Mouse (Mus musculus) limb, embryonic 13.5 days (tissue): ENCODE results near the gene Metrn. TPM values are rescaled to one million over a fixed set of nuclear protein-coding genes. Genes with fewer than 3 reads are reported as not detected.

Experiments
- ATAC-seq: fragments of 200-750 bp; cut with Nextera tagmentation; 2 replicates; pipeline ENCODE4 v1.8.0; 2017; ENCODE audit warnings: low read depth, moderate number of reproducible peaks, moderate TSS enrichment; ENCODE audit not compliant: low FRiP score
- H3K27ac ChIP-seq: fragments of 300-500 bp; sonication (generic); 2 replicates; pipeline ENCODE4 v1.5.1; 2015; ENCODE audit warnings: inconsistent platforms, mild to moderate bottlenecking, moderate library complexity
- H3K27me3 ChIP-seq: fragments of 300-500 bp; sonication (generic); 2 replicates; pipeline ENCODE4 v1.6.1; 2015; ENCODE audit warnings: mild to moderate bottlenecking, inconsistent platforms
- H3K36me3 ChIP-seq: fragments of 300-500 bp; sonication (generic); 2 replicates; pipeline ENCODE4 v1.6.1; 2015; ENCODE audit warnings: inconsistent platforms, mild to moderate bottlenecking, moderate library complexity
- H3K4me1 ChIP-seq: fragments of 300-500 bp; sonication (generic); 2 replicates; pipeline ENCODE4 v1.6.1; 2015; ENCODE audit warnings: inconsistent platforms
- H3K4me2 ChIP-seq: fragments of 300-500 bp; sonication (generic); replicated peaks from 2 replicates; pipeline ENCODE4 v1.6.1; 2015; ENCODE audit warnings: inconsistent platforms, mild to moderate bottlenecking, moderate library complexity
- H3K4me3 ChIP-seq: fragments of 300-500 bp; sonication (generic); 2 replicates; pipeline ENCODE4 v1.5.1; 2015; ENCODE audit warnings: moderate library complexity, mild to moderate bottlenecking, inconsistent platforms
- H3K9ac ChIP-seq: fragments of 300-500 bp; sonication (generic); 2 replicates; pipeline ENCODE4 v1.6.1; 2015; ENCODE audit warnings: mild to moderate bottlenecking, inconsistent platforms
- H3K9me3 ChIP-seq: fragments of 300-500 bp; sonication (generic); 2 replicates; pipeline ENCODE4 v1.6.1; 2016; ENCODE audit warnings: inconsistent platforms
- WGBS: fragments of 180-500 bp; shearing (Covaris S2); methylation state at CpG from one replicate; pipeline ENCODE4 v1.1.7; 2015; 5-methylcytosine and 5-hydroxymethylcytosine counted together
- polyA plus RNA-seq: library from polyadenylated mRNA; unstranded; fragments of >200 nt; fragmentation: Nextera tagmentation; extraction: Ambion mirVana; gene quantifications from 2 replicates; pipeline ENCODE4 v1.2.1, GENCODE M21; 2015

Gene Metrn
- polyA plus RNA-seq, 1 experiment from 2014 or later = 52.5 TPM

- Histone ChIP-seq H3K9ac (peak overlapping the region; percentile 68), H3K27ac (peak overlapping the region; percentile 33; the same call in 1 of the 2 replicates), H3K4me3 (peak overlapping the region; percentile 42), H3K4me1 (peaks cover 50% of the 10 kb centered on the region), H3K4me2 (peak overlapping the region; percentile 98), H3K9me3 (no peaks in the 10 kb centered on the region), H3K36me3 (peaks cover 55% of the 10 kb centered on the region), H3K27me3 (no peaks in the 10 kb centered on the region)
- ATAC-seq = no peak
- WGBS = 24% methylated on average over 22 of the region's 23 CpGs
These were observed 39.6 kb upstream of the Metrn start for GRCm38 (mm10) chr17:25836397-25837075.

GRCm38 (mm10) chr17:25835816-25836215, 38.9 kb upstream of the Metrn start:
- WGBS = 93% methylated on average over 16 of the region's 16 CpGs
- Histone ChIP-seq H3K27ac (no peak overlapping the region), H3K4me3 (peak overlapping the region; percentile 3; the same call in 1 of the 2 replicates), H3K4me1 (peaks cover 57% of the 10 kb centered on the region), H3K27me3 (no peaks in the 10 kb centered on the region), H3K36me3 (peaks cover 55% of the 10 kb centered on the region), H3K9me3 (no peaks in the 10 kb centered on the region), H3K9ac (0 out of 2 replicates have a peak overlapping the region, but pooled peaks have one; percentile 68), H3K4me2 (peak overlapping the region; percentile 98; the same call in 1 of the 2 replicates)
- ATAC-seq = no peak

DNA sequence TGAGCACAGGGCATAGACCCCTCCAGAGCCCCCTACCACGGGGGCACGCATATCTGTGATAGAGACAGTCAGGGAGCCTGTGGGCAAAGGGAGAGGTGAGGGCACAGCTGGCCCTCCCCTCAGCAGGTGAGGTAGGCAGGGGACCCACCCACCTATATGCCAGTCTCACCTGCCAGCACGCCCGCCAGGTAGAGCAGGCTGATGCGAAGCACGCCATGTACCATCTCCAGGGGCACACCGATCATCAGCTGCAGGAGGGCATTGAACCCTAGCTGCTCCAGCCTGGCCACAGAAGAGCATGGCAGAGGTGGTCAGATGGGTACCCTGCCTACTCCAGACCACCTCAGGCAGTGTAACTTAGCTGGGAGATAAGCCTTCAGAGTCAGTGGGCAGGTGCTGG, 38.4 kb upstream of the Metrn start:
- Histone ChIP-seq H3K4me3 (0 out of 2 replicates have a peak overlapping the region, but pooled peaks have one; percentile 88), H3K9ac (peak overlapping the region; percentile 75; the same call in 1 of the 2 replicates), H3K4me1 (peaks cover 62% of the 10 kb centered on the region), H3K4me2 (peak overlapping the region; percentile 98), H3K36me3 (peaks cover 55% of the 10 kb centered on the region), H3K9me3 (no peaks in the 10 kb centered on the region), H3K27me3 (no peaks in the 10 kb centered on the region), H3K27ac (no peak overlapping the region)
- ATAC-seq = no peak
- WGBS = 93% methylated on average over 7 of the region's 7 CpGs

DNA sequence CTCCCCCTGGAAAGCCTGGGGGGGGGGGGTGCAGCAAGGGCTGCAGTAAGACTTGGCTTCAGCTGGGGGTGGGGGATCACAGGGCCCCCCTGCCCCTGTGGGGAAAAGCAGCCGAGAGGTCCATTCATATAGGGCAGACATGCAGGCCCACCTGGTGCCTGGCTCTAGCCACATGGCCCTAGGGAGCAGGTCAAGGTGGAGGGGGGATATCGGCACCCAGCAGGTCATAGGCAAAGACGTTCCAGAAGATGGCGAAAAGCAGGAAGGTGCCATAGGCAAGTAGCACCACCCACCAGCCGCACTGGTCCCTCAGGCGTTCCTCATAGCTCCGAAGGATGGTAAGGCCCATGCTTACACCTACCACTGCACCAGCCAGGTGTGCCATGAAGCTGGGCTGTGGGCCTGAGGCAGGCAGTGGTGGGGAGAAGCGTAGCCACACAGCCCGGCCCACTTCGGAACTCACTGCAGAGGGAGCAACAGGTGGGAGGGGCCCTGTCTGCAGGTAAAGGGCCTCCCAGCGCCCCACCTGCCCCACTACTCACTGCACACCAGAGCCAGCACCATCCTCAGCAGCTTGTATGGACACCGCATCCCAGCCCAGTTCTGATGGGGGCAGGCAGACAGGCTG, 37.8 kb upstream of the Metrn start:
- peaks cover 54% of the 10 kb centered on the region for H3K36me3 ChIP-seq
- H3K27ac ChIP-seq = no peak overlapping the region
- no peaks in the 10 kb centered on the region for H3K9me3 ChIP-seq
- H3K9ac ChIP-seq = peak overlapping the region; percentile 75
- H3K4me3 ChIP-seq = peak overlapping the region; percentile 88
- ATAC-seq = no peak
- 87% methylated on average over 12 of the region's 12 CpGs for WGBS
- H3K4me2 ChIP-seq = peak overlapping the region; percentile 98
- H3K4me1 ChIP-seq = peaks cover 68% of the 10 kb centered on the region
- no peaks in the 10 kb centered on the region for H3K27me3 ChIP-seq

- Histone ChIP-seq H3K4me3 (peak overlapping the region; percentile 88), H3K4me1 (peaks cover 74% of the 10 kb centered on the region), H3K4me2 (peak overlapping the region; percentile 98), H3K36me3 (peaks cover 47% of the 10 kb centered on the region), H3K27ac (peak overlapping the region; percentile 92), H3K9me3 (no peaks in the 10 kb centered on the region), H3K9ac (peak overlapping the region; percentile 75), H3K27me3 (no peaks in the 10 kb centered on the region)
- WGBS = 41% methylated on average over 6 of the region's 6 CpGs
- no peak for ATAC-seq
These were observed 37.1 kb upstream of the Metrn start for GRCm38 (mm10) chr17:25833961-25834594.

- ATAC-seq = peak; percentile 60
- H3K4me3 ChIP-seq = peak within 1 kb of the TSS; percentile 88
- peak within 1 kb of the TSS; percentile 92 for H3K27ac ChIP-seq
- H3K4me2 ChIP-seq = peak within 1 kb of the TSS; percentile 98
- no peaks in the 10 kb centered on the region for H3K27me3 ChIP-seq
- peaks cover 78% of the 10 kb centered on the region for H3K4me1 ChIP-seq
- WGBS = 0% methylated on average over 24 of the region's 24 CpGs
- H3K36me3 ChIP-seq = peaks cover 42% of the 10 kb centered on the region
- peak within 1 kb of the TSS; percentile 91 for H3K9ac ChIP-seq
- H3K9me3 ChIP-seq = no peaks in the 10 kb centered on the region
These were observed 36.3 kb upstream of the Metrn start, which contains the start of gene Stub1 for GRCm38 (mm10) chr17:25833291-25833663. TSS of gene Stub1 (minus strand) at chr17:25833404.

- Histone ChIP-seq H3K9me3 (no peaks in the 10 kb centered on the region), H3K4me2 (peak overlapping the region; percentile 98), H3K4me1 (peaks cover 79% of the 10 kb centered on the region), H3K36me3 (peaks cover 38% of the 10 kb centered on the region), H3K27ac (peak overlapping the region; percentile 92), H3K4me3 (peak overlapping the region; percentile 88), H3K9ac (peak overlapping the region; percentile 91), H3K27me3 (no peaks in the 10 kb centered on the region)
- WGBS = under 1% methylated on average over 77 of the region's 77 CpGs
- ATAC-seq = peak; percentile 90
These were observed 35.7 kb upstream of the Metrn start for GRCm38 (mm10) chr17:25832436-25833290.

GRCm38 (mm10) chr17:25831451-25832281, 34.7 kb upstream of the Metrn start:
- peak overlapping the region; percentile 91 for H3K9ac ChIP-seq
- peak overlapping the region; percentile 98 for H3K4me2 ChIP-seq
- H3K27ac ChIP-seq = peak overlapping the region; percentile 86; the same call in 1 of the 2 replicates
- no peaks in the 10 kb centered on the region for H3K27me3 ChIP-seq
- H3K9me3 ChIP-seq = no peaks in the 10 kb centered on the region
- peaks cover 45% of the 10 kb centered on the region for H3K36me3 ChIP-seq
- H3K4me3 ChIP-seq = peak overlapping the region; percentile 88
- no peak for ATAC-seq
- peaks cover 76% of the 10 kb centered on the region for H3K4me1 ChIP-seq
- WGBS = 61% methylated on average over 21 of the region's 21 CpGs

DNA sequence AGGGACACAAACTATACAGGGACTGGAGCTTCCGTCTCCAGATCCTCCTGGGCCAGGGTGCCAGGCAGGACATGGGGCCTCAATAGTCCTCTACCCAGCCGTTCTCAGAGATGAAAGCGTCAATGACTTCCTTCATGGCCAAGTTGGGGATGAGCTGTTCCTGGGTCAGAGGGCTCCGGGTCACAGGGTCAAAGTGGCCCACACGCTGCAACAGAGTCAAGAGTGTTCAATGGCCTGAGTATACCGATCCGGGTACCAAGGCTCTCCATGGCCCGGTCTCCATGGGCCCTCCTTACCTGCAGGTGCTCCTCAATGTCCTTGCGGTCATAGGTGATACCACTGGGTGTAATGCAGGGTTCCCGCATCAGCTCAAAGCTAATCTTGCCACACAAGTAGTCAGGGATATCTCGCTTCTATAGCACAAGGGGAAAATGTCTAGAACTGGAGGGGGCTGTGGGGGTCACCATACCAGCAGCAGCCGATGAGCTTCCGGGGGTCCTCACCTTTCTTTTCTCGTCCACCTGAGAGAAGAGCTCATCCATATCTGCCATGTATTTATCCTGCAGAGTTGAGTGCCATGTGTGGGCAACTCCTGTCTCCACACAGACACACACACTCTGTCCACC, 34.0 kb upstream of the Metrn start:
- Histone ChIP-seq H3K4me1 (peaks cover 68% of the 10 kb centered on the region), H3K4me3 (peak overlapping the region; percentile 88), H3K27me3 (no peaks in the 10 kb centered on the region), H3K4me2 (peak overlapping the region; percentile 98), H3K36me3 (peaks cover 52% of the 10 kb centered on the region), H3K9ac (0 out of 2 replicates have a peak overlapping the region, but pooled peaks have one; percentile 91), H3K27ac (no peak overlapping the region), H3K9me3 (no peaks in the 10 kb centered on the region)
- ATAC-seq = no peak
- 90% methylated on average over 14 of the region's 14 CpGs for WGBS

- no peak for ATAC-seq
- Histone ChIP-seq H3K4me3 (peak overlapping the region; percentile 88), H3K9me3 (no peaks in the 10 kb centered on the region), H3K27ac (no peak overlapping the region), H3K9ac (peak overlapping the region; percentile 81; the same call in 1 of the 2 replicates), H3K27me3 (no peaks in the 10 kb centered on the region), H3K4me1 (peaks cover 67% of the 10 kb centered on the region), H3K36me3 (peaks cover 53% of the 10 kb centered on the region), H3K4me2 (peak overlapping the region; percentile 98)
- WGBS = 85% methylated on average over 4 of the region's 4 CpGs
These were observed 33.3 kb upstream of the Metrn start for GRCm38 (mm10) chr17:25830200-25830753.
